Comparison of ENCODE assay signal across 8 mouse cellular contexts in genomic region chr8:60954281-60955014, GRCm38 (mm10). TPM values are rescaled to one million over a fixed set of nuclear protein-coding genes. Genes with fewer than 3 reads are reported as not detected.
DNase-seq lines count a peak whose midpoint lies in the region; ATAC-seq and TF ChIP-seq lines count a peak whose summit lies in the region.

No protein-coding gene starts in this region.

- H3K27me3 ChIP-seq in limb, embryonic 12.5 days: no peaks in the 10 kb centered on the region
- no peaks in the 10 kb centered on the region for H3K27me3 ChIP-seq in midbrain, embryonic 14.5 days (ENCODE audit: control insufficient read depth, insufficient read depth, low read length)

- H3K36me3 ChIP-seq in limb, embryonic 12.5 days: no peaks in the 10 kb centered on the region
- H3K36me3 ChIP-seq in midbrain, embryonic 14.5 days (ENCODE audit: control insufficient read depth, insufficient read depth, low read length): no peaks in the 10 kb centered on the region

- DNase-seq in 3134 (ENCODE audit: extremely low read depth, insufficient read length, low spot score): peak; percentile 69
- DNase-seq in brain, adult 2 months (ENCODE audit: low read depth, low spot score): peak; percentile 98
- peak; percentile 89 for DNase-seq in heart, adult 8-10 months (ENCODE audit: low spot score)
- DNase-seq in kidney, adult 8-10 months: peak; percentile 35 to 58
- DNase-seq in midbrain, embryonic 14.5 days: peak; percentile 93
- peak; percentile 40 to 59 for DNase-seq in spleen, postnatal 14 days (ENCODE audit: low spot score in 2 of 2)

- no peaks in the 10 kb centered on the region for H3K9me3 ChIP-seq in limb, embryonic 12.5 days
- H3K9me3 ChIP-seq in midbrain, embryonic 14.5 days (ENCODE audit: control insufficient read depth, low read length): no peaks in the 10 kb centered on the region

- H3K4me2 ChIP-seq in limb, embryonic 12.5 days: peak overlapping the region; percentile 55
- H3K4me2 ChIP-seq in midbrain, embryonic 14.5 days (ENCODE audit: low read length): peak overlapping the region; percentile 66

- H3K4me1 ChIP-seq in embryonic fibroblast, embryonic 13.5 days (ENCODE audit: control insufficient read depth, insufficient read depth, low read length): peaks cover 5% of the 10 kb centered on the region
- peaks cover 5% of the 10 kb centered on the region; the same call in 1 of the 2 replicates for H3K4me1 ChIP-seq in limb, embryonic 12.5 days (replicated peaks)
- H3K4me1 ChIP-seq in midbrain, embryonic 14.5 days (ENCODE audit: control insufficient read depth, insufficient read depth, low read length): peaks cover 10% of the 10 kb centered on the region; the same call in 1 of the 2 replicates

- peak overlapping the region; percentile 42; the same call in 1 of the 2 replicates for H3K9ac ChIP-seq in limb, embryonic 12.5 days (replicated peaks)
- peak overlapping the region; percentile 60 for H3K9ac ChIP-seq in midbrain, embryonic 14.5 days (replicated peaks; ENCODE audit: low read length)

- TF ChIP-seq POLR2A in embryonic fibroblast, embryonic 13.5 days (IDR thresholded peaks at IDR 0.05; ENCODE audit: low read depth, low read length): peak; percentile 74

- ATAC-seq in limb, embryonic 12.5 days (ENCODE audit: insufficient number of reproducible peaks, insufficient read depth, low FRiP score, low TSS enrichment, low read depth): peak; percentile 95
- peak; percentile 97 for ATAC-seq in midbrain, embryonic 14.5 days (ENCODE audit: low FRiP score, low TSS enrichment)

- WGBS in limb, embryonic 12.5 days: 2% methylated on average over 15 of the region's 15 CpGs
- WGBS in midbrain, embryonic 14.5 days: under 1% methylated on average over 15 of the region's 15 CpGs

- TF ChIP-seq CTCF in embryonic fibroblast, embryonic 13.5 days (IDR thresholded peaks at IDR 0.05; ENCODE audit: borderline replicate concordance, insufficient read depth, low read length): no peak

- peak overlapping the region; percentile 96 for H3K27ac ChIP-seq in embryonic fibroblast, embryonic 13.5 days (ENCODE audit: insufficient read depth, low read length)
- H3K27ac ChIP-seq in limb, embryonic 12.5 days: peak overlapping the region; percentile 89
- peak overlapping the region; percentile 96 for H3K27ac ChIP-seq in midbrain, embryonic 14.5 days (replicated peaks; ENCODE audit: low read depth, low read length)

- H3K4me3 ChIP-seq in embryonic fibroblast, embryonic 13.5 days (ENCODE audit: insufficient read depth, low read length): peak overlapping the region; percentile 49
- peak overlapping the region; percentile 37 for H3K4me3 ChIP-seq in limb, embryonic 12.5 days (replicated peaks)
- peak overlapping the region; percentile 50 for H3K4me3 ChIP-seq in midbrain, embryonic 14.5 days (replicated peaks; ENCODE audit: low read depth, low read length)

RNA-seq across cellular contexts. Expression of gene Clcn3, which starts 28.7 kb away (rescaled TPM):
- polyA plus RNA-seq in embryonic fibroblast, embryonic 13.5 days (2011; ENCODE audit: insufficient read length, low read depth, missing spikeins): 12.4 and 15.8 TPM in 2 replicates
- total RNA-seq in heart, adult 8-10 months (2022): 10 to 100 TPM; 31.9 to 36.9 (median 36.6) TPM
- polyA plus RNA-seq in limb, embryonic 12.5 days (2016; fragmentation: Nextera tagmentation; extraction: Ambion mirVana): 12.2 and 12.4 TPM in 2 replicates
- 60.4 and 71.2 TPM in 2 replicates for polyA plus RNA-seq in midbrain, embryonic 14.5 days (2014; fragmentation: Nextera tagmentation; extraction: Ambion mirVana)

RNA-seq across cellular contexts. Expression of gene Nek1, which starts 38.5 kb away (rescaled TPM):
- polyA plus RNA-seq in embryonic fibroblast, embryonic 13.5 days (2011; ENCODE audit: insufficient read length, low read depth, missing spikeins): 14.8 and 22.7 TPM in 2 replicates
- total RNA-seq in heart, adult 8-10 months (2022): 10 to 100 TPM in 1 of 4 experiments, 1 to 10 TPM in 3; 9.6 to 10.0 (median 9.8) TPM
- 20.1 and 20.4 TPM in 2 replicates for polyA plus RNA-seq in limb, embryonic 12.5 days (2016; fragmentation: Nextera tagmentation; extraction: Ambion mirVana)
- polyA plus RNA-seq in midbrain, embryonic 14.5 days (2014; fragmentation: Nextera tagmentation; extraction: Ambion mirVana): 28.1 and 28.3 TPM in 2 replicates

Comparison
In these comparisons a context has a peak if more than half of its experiments do, and no peak if none do; other contexts are left out.
1. Peak in every context shown above with its lines: DNase-seq, ATAC-seq, H3K4me3 ChIP-seq and H3K27ac ChIP-seq.
2. DNase-seq: peak in every context shown above with its lines; median percentile 98 in brain, adult 2 months; 93 in midbrain, embryonic 14.5 days; 89 in heart, adult 8-10 months; 69 in 3134; 50 in spleen, postnatal 14 days; 46 in kidney, adult 8-10 months.